Mouse (Mus musculus): Measurements from ENCODE around the gene Sin3b. TPM values are rescaled to one million over a fixed set of nuclear protein-coding genes. Genes with fewer than 3 reads are reported as not detected.
A peak's percentile ranks its signal among the peaks of the same experiment; 100 is the strongest.
"Not testable (repeated sequence)": the region's sequence is repeated elsewhere in the genome, so short reads cannot be mapped to it uniquely, and the experiment has no call there.

The Sin3b gene
- 162 and 180 TPM in 2 replicates for polyA plus RNA-seq (2012; rRNA removed)
- 203 and 211 TPM in 2 replicates for polyA plus RNA-seq (2014; fragmentation: Nextera tagmentation; extraction: Ambion mirVana)

DNA sequence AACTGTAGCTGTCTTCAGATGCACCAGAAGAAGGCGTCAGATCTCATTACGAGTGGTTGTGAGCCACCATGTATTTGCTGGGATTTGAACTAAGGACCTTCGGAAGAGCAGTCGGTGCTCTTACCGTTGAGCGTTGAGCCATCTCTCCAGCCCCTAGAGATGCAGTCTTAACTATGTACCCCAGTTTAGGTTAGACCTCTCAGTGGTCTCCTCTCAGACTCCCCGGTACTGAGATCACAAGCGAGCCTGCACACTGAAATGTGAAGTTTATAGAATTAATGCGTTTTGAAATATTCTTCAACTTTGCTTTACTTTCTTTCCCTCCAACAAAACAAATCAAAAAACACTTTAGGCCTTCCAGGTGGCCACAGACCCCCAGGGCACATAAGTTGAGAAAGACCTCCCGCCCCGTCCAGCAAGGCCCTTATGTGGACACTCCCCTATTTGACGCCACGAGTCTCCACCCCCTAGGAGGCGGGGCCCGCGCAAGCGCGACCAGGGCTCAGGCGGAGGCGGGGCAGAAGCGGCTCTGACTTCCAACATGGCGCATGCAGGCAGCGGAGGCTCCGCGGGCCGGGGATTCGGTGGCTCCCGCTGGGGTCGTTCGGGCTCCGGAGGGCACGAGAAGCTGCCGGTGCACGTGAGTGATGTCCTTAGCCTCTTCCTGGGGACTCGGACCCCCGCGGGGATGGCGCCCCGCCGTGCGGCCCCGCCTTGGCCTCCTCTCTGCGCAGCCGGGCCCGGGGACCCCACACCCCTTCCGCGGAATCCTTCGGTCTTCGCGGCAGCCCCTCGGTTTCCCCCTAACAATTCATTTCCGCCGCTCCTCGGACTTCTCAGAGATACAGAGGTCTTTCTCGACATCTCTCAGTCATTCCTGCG is at the start of gene Sin3b:
TSS of gene Sin3b (plus strand) at position 517 of the 882 bp plus-strand sequence.
- peak within 1 kb of the TSS; percentile 85 for H3K4me3 ChIP-seq (replicated peaks; ENCODE audit: low read length)
- TF ChIP-seq POLR2A (IDR thresholded peaks at IDR 0.05; ENCODE audit: borderline replicate concordance, extremely low read depth, insufficient read depth, insufficient read length), result peak; percentile 68; the same call in 1 of the 2 replicates
- H3K27me3 ChIP-seq (ENCODE audit: control insufficient read depth, insufficient read depth, low read length), result no peaks in the 10 kb centered on the region
- peak within 1 kb of the TSS; percentile 89 for H3K4me2 ChIP-seq (replicated peaks; ENCODE audit: low read depth, low read length, severe bottlenecking)
- 19% methylated on average over 41 of the region's 56 CpGs for WGBS
- H3K9me3 ChIP-seq (ENCODE audit: control insufficient read depth, low read length), result no peaks in the 10 kb centered on the region
- 0 out of 2 replicates have a peak within 1 kb of the TSS, but pooled peaks have one; percentile 30 for H3K27ac ChIP-seq (replicated peaks; ENCODE audit: low read depth, low read length)
- peaks cover 34% of the 10 kb centered on the region for H3K36me3 ChIP-seq (ENCODE audit: control insufficient read depth, insufficient read depth, low read length)
- DNase-seq (ENCODE audit: low spot score) (peak; percentile 85), ATAC-seq (ENCODE audit: low FRiP score, low read depth) (peak; percentile 98)
- H3K9ac ChIP-seq (ENCODE audit: low read depth, low read length, severe bottlenecking), result peak within 1 kb of the TSS; percentile 94
- peaks cover 9% of the 10 kb centered on the region for H3K4me1 ChIP-seq (ENCODE audit: control insufficient read depth, insufficient read depth, low read length)

DNA sequence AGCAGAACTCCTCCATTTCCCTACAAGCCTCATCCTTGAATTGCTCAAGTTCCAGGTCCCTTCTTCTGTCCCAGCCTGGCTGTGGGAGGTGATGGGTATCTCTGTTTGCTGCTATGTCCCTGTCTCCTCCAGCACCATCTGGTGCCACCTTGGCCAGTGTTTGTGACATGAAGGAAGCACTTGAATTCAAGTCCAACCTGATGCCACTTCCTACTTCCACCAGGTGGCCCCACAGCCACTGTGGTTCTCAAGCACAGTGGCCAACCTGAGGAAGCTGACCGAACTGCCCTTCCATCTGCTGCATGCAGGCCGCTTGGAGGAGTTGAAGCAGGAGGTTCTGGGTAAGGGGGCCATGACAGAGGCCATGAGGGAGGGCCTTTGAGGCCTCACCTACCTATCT is 48.9 kb upstream of the Sin3b start:
- Histone ChIP-seq H3K9ac (ENCODE audit: low read depth, low read length, severe bottlenecking) (no peak overlapping the region), H3K27me3 (ENCODE audit: control insufficient read depth, insufficient read depth, low read length) (no peaks in the 10 kb centered on the region), H3K4me2 (replicated peaks; ENCODE audit: low read depth, low read length, severe bottlenecking) (no peak overlapping the region), H3K27ac (replicated peaks; ENCODE audit: low read depth, low read length) (no peak overlapping the region), H3K9me3 (ENCODE audit: control insufficient read depth, low read length) (no peaks in the 10 kb centered on the region), H3K4me3 (replicated peaks; ENCODE audit: low read length) (no peak overlapping the region), H3K4me1 (ENCODE audit: control insufficient read depth, insufficient read depth, low read length) (no peaks in the 10 kb centered on the region), H3K36me3 (ENCODE audit: control insufficient read depth, insufficient read depth, low read length) (no peaks in the 10 kb centered on the region)
- TF ChIP-seq POLR2A (IDR thresholded peaks at IDR 0.05; ENCODE audit: borderline replicate concordance, extremely low read depth, insufficient read depth, insufficient read length), result no peak
- no peak for DNase-seq (ENCODE audit: low spot score)
- no peak for ATAC-seq (ENCODE audit: low FRiP score, low read depth)
- 85% methylated on average over 2 of the region's 2 CpGs for WGBS

DNA sequence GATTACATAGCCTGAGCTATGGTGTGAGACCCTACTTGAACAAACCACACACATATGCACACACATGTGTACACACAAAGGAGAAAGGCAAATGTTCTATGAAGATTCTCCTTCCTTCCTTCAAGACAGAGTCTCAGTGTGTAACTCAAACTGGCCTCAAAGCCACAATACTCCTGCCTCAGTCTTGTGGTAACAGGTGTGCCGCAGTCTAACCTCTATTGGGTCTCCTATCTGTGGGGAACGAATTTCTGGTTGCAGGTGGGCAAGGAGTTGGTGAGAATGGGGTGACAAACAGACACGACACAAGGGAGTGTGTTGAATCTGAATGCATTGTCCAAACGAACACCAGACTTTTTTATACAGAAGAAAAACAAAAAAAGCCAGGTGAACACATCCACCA is 46.6 kb upstream of the Sin3b start:
- no peaks in the 10 kb centered on the region for H3K27me3 ChIP-seq (ENCODE audit: control insufficient read depth, insufficient read depth, low read length)
- no peak for TF ChIP-seq POLR2A (IDR thresholded peaks at IDR 0.05; ENCODE audit: borderline replicate concordance, extremely low read depth, insufficient read depth, insufficient read length)
- ATAC-seq (ENCODE audit: low FRiP score, low read depth) (no peak), DNase-seq (ENCODE audit: low spot score) (no peak)
- no peak overlapping the region for H3K9ac ChIP-seq (ENCODE audit: low read depth, low read length, severe bottlenecking)
- H3K4me2 ChIP-seq (replicated peaks; ENCODE audit: low read depth, low read length, severe bottlenecking), result no peak overlapping the region
- WGBS, result 68% methylated on average over 4 of the region's 4 CpGs
- H3K9me3 ChIP-seq (ENCODE audit: control insufficient read depth, low read length), result no peaks in the 10 kb centered on the region
- H3K4me3 ChIP-seq (replicated peaks; ENCODE audit: low read length), result no peak overlapping the region
- no peaks in the 10 kb centered on the region for H3K36me3 ChIP-seq (ENCODE audit: control insufficient read depth, insufficient read depth, low read length)
- H3K4me1 ChIP-seq (ENCODE audit: control insufficient read depth, insufficient read depth, low read length), result no peaks in the 10 kb centered on the region
- H3K27ac ChIP-seq (replicated peaks; ENCODE audit: low read depth, low read length), result no peak overlapping the region

DNA sequence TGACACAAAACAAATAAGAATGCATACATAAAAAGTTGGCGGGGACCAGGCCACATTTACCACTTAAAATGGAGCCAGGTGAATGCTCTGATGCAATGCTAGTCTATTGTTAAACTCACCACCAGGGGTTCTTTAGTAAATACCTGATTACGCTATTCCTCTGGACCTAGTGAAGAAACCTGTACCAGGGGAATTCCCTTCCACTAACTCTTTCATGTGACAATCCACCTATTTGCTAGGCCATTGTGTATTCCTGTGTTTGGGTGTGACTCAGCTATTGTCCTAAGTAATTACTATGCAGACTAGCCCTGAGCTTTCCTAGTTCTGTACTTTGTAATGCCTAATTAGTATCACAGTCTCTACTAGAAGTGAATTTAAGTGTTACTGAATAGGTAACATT is 46.2 kb upstream of the Sin3b start:
- not testable (repeated sequence) for ATAC-seq (ENCODE audit: low FRiP score, low read depth); H3K36me3 ChIP-seq (ENCODE audit: control insufficient read depth, insufficient read depth, low read length); H3K4me3 ChIP-seq (replicated peaks; ENCODE audit: low read length); H3K27ac ChIP-seq (replicated peaks; ENCODE audit: low read depth, low read length); H3K9ac ChIP-seq (ENCODE audit: low read depth, low read length, severe bottlenecking); H3K27me3 ChIP-seq (ENCODE audit: control insufficient read depth, insufficient read depth, low read length); H3K4me1 ChIP-seq (ENCODE audit: control insufficient read depth, insufficient read depth, low read length); H3K4me2 ChIP-seq (replicated peaks; ENCODE audit: low read depth, low read length, severe bottlenecking); H3K9me3 ChIP-seq (ENCODE audit: control insufficient read depth, low read length); DNase-seq (ENCODE audit: low spot score)
- WGBS, result 51% methylated on average over 2 of the region's 2 CpGs

DNA sequence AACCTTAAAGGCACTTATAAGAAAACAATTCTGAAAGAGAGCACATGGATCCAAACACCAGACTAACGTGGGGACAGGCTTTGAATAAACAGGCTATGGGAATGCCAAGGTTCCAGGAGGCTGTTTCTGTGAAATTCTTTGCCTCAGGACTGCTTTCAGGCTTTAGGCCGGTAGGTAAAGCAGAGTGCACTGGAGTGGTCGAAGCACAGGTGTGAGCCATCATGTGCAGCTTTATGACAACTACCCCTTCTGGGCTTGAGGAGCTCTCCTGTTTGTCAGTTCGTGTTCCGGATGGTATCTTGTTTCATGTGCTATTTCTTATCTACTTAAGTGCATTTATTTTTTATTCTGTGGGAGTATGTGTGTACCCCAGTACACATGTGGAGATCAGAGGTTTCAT is 45.8 kb upstream of the Sin3b start:
- Histone ChIP-seq H3K4me1 (ENCODE audit: control insufficient read depth, insufficient read depth, low read length) (no peaks in the 10 kb centered on the region), H3K9ac (ENCODE audit: low read depth, low read length, severe bottlenecking) (no peak overlapping the region), H3K9me3 (ENCODE audit: control insufficient read depth, low read length) (no peaks in the 10 kb centered on the region), H3K27me3 (ENCODE audit: control insufficient read depth, insufficient read depth, low read length) (no peaks in the 10 kb centered on the region), H3K36me3 (ENCODE audit: control insufficient read depth, insufficient read depth, low read length) (no peaks in the 10 kb centered on the region), H3K27ac (replicated peaks; ENCODE audit: low read depth, low read length) (no peak overlapping the region), H3K4me2 (replicated peaks; ENCODE audit: low read depth, low read length, severe bottlenecking) (no peak overlapping the region), H3K4me3 (replicated peaks; ENCODE audit: low read length) (no peak overlapping the region)
- DNase-seq (ENCODE audit: low spot score), result no peak
- no peak for TF ChIP-seq POLR2A (IDR thresholded peaks at IDR 0.05; ENCODE audit: borderline replicate concordance, extremely low read depth, insufficient read depth, insufficient read length)
- no peak for ATAC-seq (ENCODE audit: low FRiP score, low read depth)
- 68% methylated on average over 5 of the region's 5 CpGs for WGBS

Measured in limb, embryonic 14.5 days (tissue).